Mouse (Mus musculus) cerebellum, postnatal 4 days (tissue): ENCODE results near the gene Olfr773.
"Not testable (repeated sequence)": the region's sequence is repeated elsewhere in the genome, so short reads cannot be mapped to it uniquely, and the experiment has no call there.

Experiments used
- DNase-seq, 2 experiments: peaks; one replicate each; pipeline ENCODE4 v3.0.0; 2022; ENCODE audit warnings: low spot score in 2 of 2, mixed read lengths in 1 of 2

Gene Olfr773

DNA sequence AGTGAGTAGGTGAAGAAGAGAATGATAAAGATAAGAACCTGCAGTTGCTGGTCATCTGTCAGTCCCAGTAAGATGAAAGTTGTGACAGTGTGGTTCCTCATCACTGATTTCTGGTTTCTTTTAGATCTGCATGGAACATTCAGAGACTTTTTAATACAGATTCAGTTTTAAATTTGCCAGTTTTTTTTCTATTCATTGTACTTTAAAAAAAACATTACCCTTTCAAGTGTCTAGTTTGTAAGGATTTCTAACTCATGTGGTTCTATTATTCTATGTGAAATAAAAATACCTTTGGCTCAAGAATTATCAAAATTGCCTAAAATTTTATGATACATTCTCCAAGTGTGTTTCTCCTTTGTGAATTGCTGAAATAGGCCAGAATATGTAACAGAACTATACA, at the start of gene Olfr773:
Gene Olfr773, minus strand, starts transcription at position 101 of the 400 bp plus-strand sequence.
- DNase-seq, result not testable (repeated sequence)

DNA sequence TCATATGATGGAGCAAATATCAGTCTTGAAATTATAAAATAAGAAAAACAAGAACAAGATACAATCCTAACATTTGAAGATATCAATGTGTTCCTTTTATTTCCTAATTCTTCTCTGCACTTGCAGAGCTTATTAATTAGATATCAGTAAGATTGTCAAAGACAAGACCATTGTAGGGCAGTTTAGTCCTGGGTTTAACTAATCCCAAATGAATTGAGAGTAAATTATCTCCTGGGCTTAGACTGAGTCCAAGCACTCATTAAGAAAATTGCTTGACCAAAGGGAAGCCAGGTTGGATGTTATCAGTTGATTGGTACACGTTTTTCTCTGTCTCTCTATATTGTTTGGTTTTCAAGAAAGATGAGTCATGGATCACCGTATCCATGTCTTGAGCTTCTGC, 48.7 kb upstream of the Olfr773 start, which contains the start of gene Olfr774:
Gene Olfr774, plus strand, starts transcription at position 301 of the 400 bp plus-strand sequence.
- no peak for DNase-seq

DNA sequence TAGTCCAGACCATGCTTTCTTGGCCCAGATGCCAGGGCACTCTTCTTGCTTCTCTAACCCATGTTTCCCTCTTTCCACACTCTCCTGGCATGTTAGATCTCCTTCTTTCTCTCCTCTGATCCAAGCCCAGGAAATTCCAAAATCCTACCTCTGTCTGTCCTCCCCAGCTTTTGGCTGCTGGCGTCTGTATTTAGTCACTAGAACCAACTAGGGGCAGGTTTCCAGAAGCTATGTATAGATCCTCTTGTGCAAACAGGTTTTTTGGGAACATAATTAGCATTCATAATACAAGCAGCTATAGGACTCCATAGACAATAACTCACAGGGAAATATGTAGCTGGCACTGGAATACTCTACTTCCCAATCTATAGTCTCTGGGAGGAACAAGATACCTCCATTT, 43.5 kb upstream of the Olfr773 start:
- DNase-seq, result no peak

DNA sequence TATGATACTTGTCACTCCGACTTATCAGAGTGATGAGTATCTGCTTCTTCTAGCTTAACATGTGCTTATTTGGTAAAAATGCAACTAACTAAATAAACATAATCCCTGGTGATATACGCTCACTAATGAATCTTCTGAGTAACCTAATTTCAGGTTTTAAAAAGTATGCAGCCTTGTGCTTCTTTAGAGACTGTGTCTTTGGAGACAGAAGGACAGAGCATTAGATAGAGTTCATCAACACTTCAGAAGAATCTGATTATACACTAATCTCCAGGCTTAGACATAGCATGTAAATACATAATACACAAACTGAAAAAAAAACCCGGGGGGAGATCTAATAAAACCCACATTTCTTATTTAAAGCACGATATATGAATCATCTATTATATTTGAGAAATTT, 9.4 kb downstream of the Olfr773 start, which contains the start of gene Olfr772:
Gene Olfr772, minus strand, starts transcription at position 101 of the 400 bp plus-strand sequence.
- DNase-seq, result not testable (repeated sequence)

DNA sequence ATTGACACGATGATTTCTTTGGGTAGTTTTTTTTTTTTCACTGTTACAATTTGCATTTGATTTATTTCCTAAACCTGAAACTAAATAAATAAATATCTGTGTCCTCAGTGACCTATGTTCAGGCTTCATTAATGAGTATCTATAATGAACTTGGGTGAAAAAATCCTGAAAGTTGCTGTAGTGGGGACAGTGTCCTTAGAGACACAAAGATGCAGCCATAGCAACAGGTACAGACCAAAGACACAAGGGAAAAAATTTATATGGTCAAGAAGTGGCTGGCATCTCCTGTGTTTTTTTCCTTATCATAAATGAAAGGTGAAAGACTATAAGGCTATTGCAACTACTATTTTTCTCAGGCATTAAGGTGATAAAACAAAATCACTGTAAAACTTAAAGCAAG, 22.6 kb downstream of the Olfr773 start, which contains the start of gene Olfr771:
Gene Olfr771, minus strand, starts transcription at position 101 of the 400 bp plus-strand sequence.
- DNase-seq, result no peak

DNA sequence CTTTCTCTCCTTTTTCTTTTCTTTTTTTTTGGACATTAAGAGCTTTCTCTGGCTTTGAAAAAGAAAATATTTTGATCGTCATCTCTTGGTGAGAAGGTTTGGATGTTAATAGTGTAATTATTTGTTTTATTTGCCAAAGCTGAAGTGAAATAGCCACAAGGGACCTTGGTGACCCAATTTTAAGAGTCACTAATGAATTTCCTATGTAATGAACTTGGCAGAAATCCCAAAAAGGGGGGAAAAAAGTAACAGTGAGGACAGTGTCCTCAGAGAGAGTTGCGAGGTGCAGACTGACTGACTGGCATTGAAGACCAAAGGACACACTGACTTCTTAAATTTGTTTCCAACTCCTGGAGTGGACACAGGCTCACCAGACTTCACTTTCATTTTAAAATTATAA, 48.3 kb downstream of the Olfr773 start, which contains the start of gene Olfr770:
Gene Olfr770, minus strand, starts transcription at position 101 of the 400 bp plus-strand sequence.
- DNase-seq, result no peak
